Mouse (Mus musculus) lung, embryonic 16.5 days (tissue): ENCODE measurements at regions not wholly inside any gene's neighbourhood (a gene's known extent, or its start where the extent isn't known, plus 50 kb on each side); places are given as distances from the start of the nearest gene placed in this dataset.

Experiments
- ATAC-seq: fragments of 200-750 bp; cut with Nextera tagmentation; 2 replicates; pipeline ENCODE4 v1.8.0; 2017; ENCODE audit warnings: low read depth, mild to moderate bottlenecking, moderate library complexity
- H3K27ac ChIP-seq: fragments of 300-500 bp; sonication (generic); 2 replicates; pipeline ENCODE4 v1.5.1; 2014; ENCODE audit warnings: mild to moderate bottlenecking, control low read depth, low read length
- H3K27me3 ChIP-seq: fragments of 300-500 bp; sonication (generic); 2 replicates; pipeline ENCODE4 v1.6.1; 2014; ENCODE audit warnings: low read depth, low read length, mixed read lengths; ENCODE audit not compliant: control insufficient read depth, insufficient read depth
- H3K36me3 ChIP-seq: fragments of 300-500 bp; sonication (generic); 2 replicates; pipeline ENCODE4 v1.6.1; 2014; ENCODE audit warnings: low read length; ENCODE audit not compliant: control insufficient read depth, insufficient read depth
- H3K4me1 ChIP-seq: fragments of 300-500 bp; sonication (generic); replicated peaks from 2 replicates; pipeline ENCODE4 v1.6.1; 2014; ENCODE audit warnings: low read length, mixed read lengths; ENCODE audit not compliant: control insufficient read depth, insufficient read depth
- H3K4me2 ChIP-seq: fragments of 300-500 bp; sonication (generic); 2 replicates; pipeline ENCODE4 v1.6.1; 2014; ENCODE audit warnings: low read depth, low read length, control low read depth
- H3K4me3 ChIP-seq: fragments of 300-500 bp; sonication (generic); 2 replicates; pipeline ENCODE4 v1.5.1; 2014; ENCODE audit warnings: mild to moderate bottlenecking, low read length, control low read depth
- H3K9ac ChIP-seq: fragments of 300-500 bp; sonication (generic); 2 replicates; pipeline ENCODE4 v1.6.1; 2014; ENCODE audit warnings: low read length, control low read depth
- H3K9me3 ChIP-seq: fragments of 300-500 bp; sonication (generic); 2 replicates; pipeline ENCODE4 v1.6.1; 2016; ENCODE audit warnings: low read length; ENCODE audit not compliant: control insufficient read depth
- WGBS: fragments of 180-500 bp; shearing (Covaris S2); extraction: QIAGEN DNeasy Blood & Tissue Kit; methylation state at CpG from one replicate; pipeline ENCODE4 v1.1.7; 2014; 5-methylcytosine and 5-hydroxymethylcytosine counted together

DNA sequence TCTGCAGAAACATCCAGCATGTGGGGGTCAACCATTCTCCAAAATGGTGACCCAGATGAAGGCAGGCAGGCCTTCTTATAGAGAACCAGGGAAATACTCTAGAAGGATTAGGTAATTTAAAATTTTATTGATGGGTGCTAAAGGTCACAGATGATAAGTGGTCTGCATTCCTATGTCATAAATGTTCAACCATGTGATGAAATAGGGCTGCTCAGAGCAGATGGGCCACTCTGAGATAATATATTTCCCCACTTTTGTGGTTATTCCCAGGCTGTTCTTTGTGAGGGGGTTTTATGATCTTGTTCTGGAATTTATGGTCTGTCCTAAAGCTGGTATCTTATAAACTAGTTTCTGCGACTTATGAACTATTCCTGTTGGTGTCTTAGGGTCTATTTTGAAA is 586.4 kb upstream of the Slc39a10 start:
- Histone ChIP-seq H3K4me1 (no peaks in the 10 kb centered on the region), H3K4me3 (no peak overlapping the region), H3K27ac (no peak overlapping the region), H3K36me3 (no peaks in the 10 kb centered on the region), H3K4me2 (no peak overlapping the region), H3K9ac (no peak overlapping the region), H3K9me3 (no peaks in the 10 kb centered on the region), H3K27me3 (no peaks in the 10 kb centered on the region)
- no peak for ATAC-seq
- WGBS, result 69% methylated on average over 1 of the region's 1 CpGs

DNA sequence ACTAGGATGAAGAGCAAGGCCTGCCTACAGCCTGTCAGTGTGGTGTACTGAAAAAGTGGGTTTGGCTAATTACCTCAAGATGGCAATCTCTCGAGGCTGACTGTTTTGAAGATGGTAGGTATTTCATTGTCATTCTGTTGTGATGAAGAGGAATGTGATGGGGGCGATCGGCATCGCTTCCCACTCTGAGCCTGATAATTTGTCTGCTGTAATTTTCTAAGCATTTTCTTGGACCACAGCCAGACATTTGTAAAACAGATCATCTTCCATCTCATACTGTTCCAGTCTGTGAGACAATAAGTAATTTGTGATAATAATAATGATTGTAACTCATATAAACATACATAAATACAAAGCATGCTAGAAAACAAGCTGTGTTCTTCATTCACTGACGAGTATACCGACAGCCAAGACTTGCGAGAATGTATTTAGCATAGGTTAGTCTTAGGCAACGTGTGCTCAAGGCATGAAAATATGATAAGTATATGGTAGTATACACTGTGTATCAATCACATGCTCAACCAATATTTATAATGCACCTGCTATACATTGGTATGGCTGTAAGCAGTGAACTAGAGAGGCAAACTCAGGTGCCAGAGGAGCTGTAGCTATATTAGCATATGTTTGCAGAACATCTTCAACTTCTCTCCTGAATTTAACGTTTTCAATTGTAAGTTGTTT is 574.1 kb upstream of the Slc39a10 start:
- Histone ChIP-seq H3K9me3 (no peaks in the 10 kb centered on the region), H3K36me3 (no peaks in the 10 kb centered on the region), H3K4me2 (no peak overlapping the region), H3K4me1 (no peaks in the 10 kb centered on the region), H3K27ac (no peak overlapping the region), H3K27me3 (no peaks in the 10 kb centered on the region), H3K4me3 (no peak overlapping the region), H3K9ac (no peak overlapping the region)
- no peak for ATAC-seq
- 58% methylated on average over 9 of the region's 9 CpGs for WGBS

DNA sequence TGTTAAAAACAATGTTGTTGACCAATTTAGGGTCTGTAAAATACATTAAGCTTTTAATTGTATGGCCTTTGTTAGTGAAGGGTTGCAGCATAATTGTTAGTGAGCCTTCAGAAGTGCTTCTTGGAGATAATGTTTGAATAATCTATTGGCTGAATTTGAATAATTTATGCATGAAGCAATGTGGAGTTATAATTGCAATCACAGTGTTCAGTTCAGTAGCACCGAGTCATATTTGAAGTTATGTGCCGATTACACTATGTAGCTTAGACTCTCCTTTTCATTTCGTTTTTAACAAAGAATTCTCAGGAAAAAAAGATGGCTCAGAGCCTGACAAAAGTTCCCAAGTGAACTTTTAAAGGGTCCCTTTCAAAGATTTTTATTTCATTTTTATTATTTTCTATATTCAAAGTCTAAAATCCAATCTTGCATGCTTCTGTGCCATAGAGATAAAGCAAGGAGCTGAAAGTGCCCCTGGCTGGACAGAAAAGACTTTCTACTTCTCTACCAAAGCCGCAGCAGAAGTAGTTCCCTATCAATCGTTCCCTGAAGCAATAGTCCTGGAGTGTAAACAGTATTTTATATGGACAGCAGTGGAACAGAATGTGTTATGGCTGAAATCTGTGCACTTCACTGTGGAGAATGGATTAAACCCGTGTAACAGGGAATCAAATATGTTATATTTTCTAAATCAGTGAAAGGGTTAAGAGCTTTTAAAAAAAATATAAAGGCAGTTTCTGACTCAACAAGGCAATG is 556.3 kb upstream of the Slc39a10 start:
- Histone ChIP-seq H3K27ac (no peak overlapping the region), H3K4me1 (no peaks in the 10 kb centered on the region), H3K9me3 (no peaks in the 10 kb centered on the region), H3K4me3 (no peak overlapping the region), H3K4me2 (no peak overlapping the region), H3K36me3 (no peaks in the 10 kb centered on the region), H3K27me3 (no peaks in the 10 kb centered on the region), H3K9ac (no peak overlapping the region)
- WGBS, result 73% methylated on average over 6 of the region's 6 CpGs
- ATAC-seq, result no peak

DNA sequence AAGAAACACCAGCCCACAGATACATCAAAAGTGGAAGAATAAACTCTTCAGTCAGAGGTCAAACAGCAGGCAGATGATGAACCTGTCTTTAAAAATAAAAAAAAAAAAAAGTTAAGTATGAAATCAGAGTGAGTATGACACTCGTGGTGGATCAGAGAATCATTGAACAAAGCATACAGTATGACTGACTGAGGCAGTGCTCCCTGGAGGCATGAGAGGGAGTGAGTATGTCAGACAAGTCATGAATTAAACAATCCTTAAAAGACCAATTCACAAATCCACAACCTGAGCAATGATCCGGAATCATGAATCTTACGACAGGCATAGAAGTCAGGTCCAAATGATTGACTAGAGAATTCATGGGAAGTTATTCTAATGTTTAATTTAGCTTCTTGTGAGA is 555.4 kb upstream of the Slc39a10 start:
- H3K4me3 ChIP-seq, result no peak overlapping the region
- ATAC-seq, result no peak
- WGBS, result 77% methylated on average over 3 of the region's 3 CpGs

DNA sequence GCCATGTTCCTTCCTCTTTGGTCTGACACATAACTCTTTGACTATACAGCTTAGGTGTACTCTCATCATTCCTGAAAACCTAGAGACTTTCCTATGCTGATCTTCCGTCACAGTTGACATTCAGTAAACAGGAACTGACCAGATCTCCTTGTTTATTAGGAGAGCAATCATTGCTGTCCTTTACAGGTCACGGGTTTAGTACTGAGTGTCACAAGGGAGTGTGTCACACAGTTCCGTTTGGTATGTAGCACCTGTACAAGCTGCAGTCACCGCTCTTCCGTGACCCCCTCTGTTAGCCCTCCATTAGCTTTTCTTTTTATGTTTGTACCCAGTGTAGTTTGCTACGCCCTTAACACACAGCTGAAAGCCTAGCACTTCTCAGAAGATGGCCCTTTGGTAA is 553.4 kb upstream of the Slc39a10 start:
- Histone ChIP-seq H3K4me3 (no peak overlapping the region), H3K27me3 (no peaks in the 10 kb centered on the region), H3K9ac (no peak overlapping the region), H3K4me1 (no peaks in the 10 kb centered on the region), H3K9me3 (no peaks in the 10 kb centered on the region), H3K27ac (no peak overlapping the region), H3K4me2 (no peak overlapping the region), H3K36me3 (no peaks in the 10 kb centered on the region)
- WGBS, result 28% methylated on average over 6 of the region's 6 CpGs
- no peak for ATAC-seq

More for the DNA sequence above, 555.4 kb upstream of the Slc39a10 start:
- Histone ChIP-seq H3K27me3 (no peaks in the 10 kb centered on the region), H3K36me3 (no peaks in the 10 kb centered on the region), H3K9ac (no peak overlapping the region), H3K9me3 (no peaks in the 10 kb centered on the region), H3K27ac (no peak overlapping the region), H3K4me2 (no peak overlapping the region), H3K4me1 (no peaks in the 10 kb centered on the region)

DNA sequence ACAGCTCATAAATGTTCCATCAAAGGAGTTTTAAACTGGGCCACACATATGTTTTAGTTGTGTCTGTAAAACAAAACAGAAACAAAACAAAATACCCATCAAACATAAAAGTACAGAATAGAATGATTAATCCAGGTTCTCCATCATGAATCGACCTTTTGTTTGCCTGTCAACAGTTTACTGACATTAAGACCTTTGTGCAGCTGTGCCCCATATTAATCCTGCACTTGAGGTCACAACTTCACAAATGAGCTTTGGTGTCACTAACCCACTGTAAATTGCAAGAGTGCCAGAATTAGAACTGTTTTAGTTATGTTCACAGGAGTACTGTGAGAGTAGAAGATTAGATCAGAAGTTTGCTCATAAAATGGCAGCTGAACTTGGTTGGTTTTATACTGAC is 540.2 kb upstream of the Slc39a10 start:
- Histone ChIP-seq H3K9me3 (no peaks in the 10 kb centered on the region), H3K4me1 (no peaks in the 10 kb centered on the region), H3K4me2 (no peak overlapping the region), H3K27ac (no peak overlapping the region), H3K9ac (no peak overlapping the region), H3K27me3 (no peaks in the 10 kb centered on the region), H3K4me3 (no peak overlapping the region), H3K36me3 (no peaks in the 10 kb centered on the region)
- 59% methylated on average over 1 of the region's 1 CpGs for WGBS
- no peak for ATAC-seq

DNA sequence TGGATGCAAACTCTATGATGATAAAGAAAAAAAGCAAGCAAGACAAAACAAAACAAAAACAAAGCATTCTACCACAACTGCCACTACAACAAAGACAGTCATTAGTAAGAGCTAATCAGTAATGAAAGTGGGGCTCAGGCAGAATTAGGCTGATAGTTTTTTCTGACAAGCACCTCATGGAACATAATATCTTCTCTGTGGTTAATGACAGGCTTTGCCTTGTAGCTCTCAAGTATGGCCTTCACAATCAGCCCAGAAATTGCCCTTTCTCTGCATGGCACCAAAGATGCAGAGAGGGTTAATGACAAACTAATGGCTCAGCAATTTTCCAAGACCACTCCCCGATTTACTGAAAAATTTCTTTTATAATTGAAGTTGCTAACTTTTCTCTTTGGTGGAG is 512.5 kb upstream of the Slc39a10 start:
- H3K4me3 ChIP-seq, result no peak overlapping the region
- H3K9me3 ChIP-seq, result no peaks in the 10 kb centered on the region
- H3K4me1 ChIP-seq, result no peaks in the 10 kb centered on the region
- no peak overlapping the region for H3K27ac ChIP-seq
- H3K9ac ChIP-seq, result no peak overlapping the region
- no peaks in the 10 kb centered on the region for H3K27me3 ChIP-seq
- ATAC-seq, result no peak
- H3K36me3 ChIP-seq, result no peaks in the 10 kb centered on the region
- H3K4me2 ChIP-seq, result no peak overlapping the region
- WGBS, result 62% methylated on average over 1 of the region's 1 CpGs

DNA sequence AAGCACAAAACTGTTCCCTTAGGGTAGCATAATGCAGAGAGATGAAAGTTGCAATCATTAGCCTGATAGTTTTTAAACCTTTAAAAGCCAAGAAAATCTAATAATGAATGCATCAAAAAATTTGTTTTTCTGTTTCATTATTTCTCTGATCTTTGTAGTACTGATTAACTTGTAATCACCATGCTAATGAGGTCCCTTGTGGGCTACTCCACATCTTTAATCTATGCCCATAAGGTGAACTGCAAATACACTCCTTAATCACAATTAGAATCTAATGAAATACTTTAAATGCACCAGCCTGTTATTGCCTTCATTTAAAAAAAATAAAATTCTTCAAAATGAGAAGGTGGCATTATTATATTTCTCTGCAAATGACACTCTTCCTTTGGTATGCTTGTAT is 493.9 kb upstream of the Slc39a10 start:
- Histone ChIP-seq H3K9ac (no peak overlapping the region), H3K4me3 (no peak overlapping the region), H3K27me3 (no peaks in the 10 kb centered on the region), H3K27ac (no peak overlapping the region), H3K36me3 (no peaks in the 10 kb centered on the region), H3K4me1 (no peaks in the 10 kb centered on the region), H3K4me2 (no peak overlapping the region), H3K9me3 (no peaks in the 10 kb centered on the region)
- no peak for ATAC-seq

DNA sequence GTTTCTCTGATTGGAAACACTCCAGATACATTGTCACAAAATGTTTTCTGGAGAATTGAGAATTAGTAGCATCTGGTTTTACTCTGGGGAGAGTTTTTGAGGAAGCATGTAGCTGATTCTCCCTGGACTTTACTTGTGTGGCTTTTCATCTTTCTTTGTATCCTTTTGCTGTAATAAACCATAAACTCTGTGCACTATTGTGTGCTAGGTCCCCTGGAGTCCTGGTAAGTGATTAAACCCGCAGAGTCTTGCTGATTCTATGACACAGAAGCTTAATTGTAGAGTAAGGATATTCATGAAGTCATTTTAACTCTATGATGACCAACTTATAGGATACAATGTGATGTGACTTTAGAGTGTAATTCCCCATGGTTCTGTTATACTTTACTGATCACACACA is 486.1 kb upstream of the Slc39a10 start:
- H3K4me1 ChIP-seq, result no peaks in the 10 kb centered on the region
- no peak overlapping the region for H3K27ac ChIP-seq
- H3K9me3 ChIP-seq, result no peaks in the 10 kb centered on the region
- H3K27me3 ChIP-seq, result no peaks in the 10 kb centered on the region
- H3K36me3 ChIP-seq, result no peaks in the 10 kb centered on the region
- WGBS, result 44% methylated on average over 1 of the region's 1 CpGs
- H3K4me3 ChIP-seq, result no peak overlapping the region
- ATAC-seq, result no peak
- H3K4me2 ChIP-seq, result no peak overlapping the region
- H3K9ac ChIP-seq, result no peak overlapping the region
